Comparison of ENCODE assay signal across 8 mouse cellular contexts in genomic region chr6:125330626-125331326, GRCm38 (mm10). TPM values are rescaled to one million over a fixed set of nuclear protein-coding genes. Genes with fewer than 3 reads are reported as not detected.
DNase-seq lines count a peak whose midpoint lies in the region; ATAC-seq lines count a peak whose summit lies in the region.

No protein-coding gene starts in this region.

- ATAC-seq in intestine, embryonic 14.5 days (replicated peaks; ENCODE audit: low FRiP score, low TSS enrichment, low read depth), result peak; percentile 91

- H3K9ac ChIP-seq in intestine, embryonic 14.5 days (ENCODE audit: low read length), result peak overlapping the region; percentile 64

- peak overlapping the region; percentile 33; the same call in 1 of the 2 replicates for H3K27ac ChIP-seq in intestine, embryonic 14.5 days (ENCODE audit: low read depth)

- H3K36me3 ChIP-seq in intestine, embryonic 14.5 days (ENCODE audit: control insufficient read depth, insufficient read depth, low read length), result no peaks in the 10 kb centered on the region
- H3K36me3 ChIP-seq in megakaryocyte, embryonic 14.5 days (replicated peaks; ENCODE audit: low read length), result no peaks in the 10 kb centered on the region

- H3K9me3 ChIP-seq in intestine, embryonic 14.5 days (ENCODE audit: control insufficient read depth, low read length), result no peaks in the 10 kb centered on the region
- no peaks in the 10 kb centered on the region for H3K9me3 ChIP-seq in megakaryocyte, embryonic 14.5 days

- H3K4me3 ChIP-seq in intestine, embryonic 14.5 days (ENCODE audit: low read depth, low read length), result peak overlapping the region; percentile 52
- peak overlapping the region; percentile 90 for H3K4me3 ChIP-seq in megakaryocyte, embryonic 14.5 days (replicated peaks)

- peak; percentile 96 for DNase-seq in adrenal gland, postnatal 10 days
- DNase-seq in embryo, embryonic 10 days (ENCODE audit: low spot score), result peak; percentile 89
- peak; percentile 89 for DNase-seq in gastrocnemius, postnatal 25 days
- peak; percentile 92 for DNase-seq in intestine, embryonic 14.5 days (ENCODE audit: low spot score)
- peak; percentile 66 to 68 for DNase-seq in left cerebral cortex, postnatal 14 days (ENCODE audit: low spot score in 2 of 2)
- DNase-seq in right cerebral cortex, postnatal 10 days (ENCODE audit: low spot score in 2 of 2), result peak; percentile 83 to 86
- DNase-seq in B cell, adult 2 months, result no peak

- H3K4me1 ChIP-seq in intestine, embryonic 14.5 days (replicated peaks; ENCODE audit: control insufficient read depth, insufficient read depth, low read length), result peaks cover 5% of the 10 kb centered on the region; the same call in 1 of the 2 replicates
- peaks cover 27% of the 10 kb centered on the region for H3K4me1 ChIP-seq in megakaryocyte, embryonic 14.5 days

- no peaks in the 10 kb centered on the region for H3K27me3 ChIP-seq in intestine, embryonic 14.5 days (replicated peaks; ENCODE audit: control insufficient read depth, insufficient read depth, low read length)
- H3K27me3 ChIP-seq in megakaryocyte, embryonic 14.5 days (replicated peaks), result peaks cover 53% of the 10 kb centered on the region

- intact Hi-C loops in left cerebral cortex, postnatal 14 days (cut with DNase I), result no loop called here

- 1% methylated on average over 39 of the region's 39 CpGs for WGBS in intestine, embryonic 14.5 days

- H3K4me2 ChIP-seq in intestine, embryonic 14.5 days (ENCODE audit: low read length), result peak overlapping the region; percentile 71

RNA-seq across cellular contexts. Expression of gene Scnn1a, which starts 10.3 kb away (rescaled TPM):
- 1 to 10 TPM in 1 of 2 experiments, under 1 TPM in 1; 0.84 to 1.2 TPM for total RNA-seq in adrenal gland, postnatal 10 days (2021)
- total RNA-seq in gastrocnemius, postnatal 25 days (2021), result under 1 TPM; 0.10 to 0.19 TPM
- polyA plus RNA-seq in intestine, embryonic 14.5 days (2014; fragmentation: Nextera tagmentation; extraction: Ambion mirVana), result 2.0 TPM in 2 replicates
- total RNA-seq in left cerebral cortex, postnatal 14 days (2021), result 1 to 10 TPM; 2.9 TPM
- polyA plus RNA-seq in megakaryocyte, embryonic 14.5 days (2012; ENCODE audit: insufficient read depth, low replicate concordance), result 0.39 TPM in 1 of 2 replicates, not detected in the other

RNA-seq across cellular contexts. Expression of gene Ltbr, which starts 17.1 kb away (rescaled TPM):
- total RNA-seq in adrenal gland, postnatal 10 days (2021), result 10 to 100 TPM; 64.5 to 70.3 TPM
- total RNA-seq in gastrocnemius, postnatal 25 days (2021), result 10 to 100 TPM; 21.2 to 21.7 TPM
- 67.4 and 67.8 TPM in 2 replicates for polyA plus RNA-seq in intestine, embryonic 14.5 days (2014; fragmentation: Nextera tagmentation; extraction: Ambion mirVana)
- total RNA-seq in left cerebral cortex, postnatal 14 days (2021), result 1 to 10 TPM; 8.8 to 9.3 TPM
- 41.9 and 48.8 TPM in 2 replicates for polyA plus RNA-seq in megakaryocyte, embryonic 14.5 days (2012; ENCODE audit: insufficient read depth, low replicate concordance)

RNA-seq across cellular contexts. Expression of gene Tnfrsf1a, which starts 18.4 kb away (rescaled TPM):
- 100 to 1,000 TPM; 168 to 190 TPM for total RNA-seq in adrenal gland, postnatal 10 days (2021)
- 10 to 100 TPM; 26.7 to 33.7 TPM for total RNA-seq in gastrocnemius, postnatal 25 days (2021)
- polyA plus RNA-seq in intestine, embryonic 14.5 days (2014; fragmentation: Nextera tagmentation; extraction: Ambion mirVana), result 60.6 and 63.3 TPM in 2 replicates
- 10 to 100 TPM; 11.5 to 12.3 TPM for total RNA-seq in left cerebral cortex, postnatal 14 days (2021)
- 10.1 and 63.6 TPM in 2 replicates for polyA plus RNA-seq in megakaryocyte, embryonic 14.5 days (2012; ENCODE audit: insufficient read depth, low replicate concordance)

RNA-seq across cellular contexts. Expression of gene Tuba3a, which starts 44.9 kb away (rescaled TPM):
- total RNA-seq in adrenal gland, postnatal 10 days (2021), result not detected
- total RNA-seq in gastrocnemius, postnatal 25 days (2021), result not detected
- 0.12 TPM in 1 of 2 replicates, not detected in the other for polyA plus RNA-seq in intestine, embryonic 14.5 days (2014; fragmentation: Nextera tagmentation; extraction: Ambion mirVana)
- total RNA-seq in left cerebral cortex, postnatal 14 days (2021), result not detected
- not detected in 2 replicates for polyA plus RNA-seq in megakaryocyte, embryonic 14.5 days (2012; ENCODE audit: insufficient read depth, low replicate concordance)

RNA-seq across cellular contexts. Expression of gene Plekhg6, which starts 49.8 kb away (rescaled TPM):
- total RNA-seq in adrenal gland, postnatal 10 days (2021), result under 1 TPM; 0.69 to 0.82 TPM
- total RNA-seq in gastrocnemius, postnatal 25 days (2021), result not detected
- 2.4 and 2.8 TPM in 2 replicates for polyA plus RNA-seq in intestine, embryonic 14.5 days (2014; fragmentation: Nextera tagmentation; extraction: Ambion mirVana)
- under 1 TPM; 0.13 to 0.30 TPM for total RNA-seq in left cerebral cortex, postnatal 14 days (2021)
- polyA plus RNA-seq in megakaryocyte, embryonic 14.5 days (2012; ENCODE audit: insufficient read depth, low replicate concordance), result 0.39 TPM in 1 of 2 replicates, not detected in the other

Comparison
In these comparisons a context has a peak if more than half of its experiments do, and no peak if none do; other contexts are left out.
1. DNase-seq: peak in adrenal gland, postnatal 10 days (single experiment), embryo, embryonic 10 days (single experiment), gastrocnemius, postnatal 25 days (single experiment), intestine, embryonic 14.5 days (single experiment), left cerebral cortex, postnatal 14 days (2 of 2) and right cerebral cortex, postnatal 10 days (2 of 2); none in B cell, adult 2 months (0 of 2).
2. RNA of gene Tnfrsf1a, which starts 18.4 kb away (total RNA-seq): 168 to 190 TPM in adrenal gland, postnatal 10 days; 26.7 to 33.7 TPM in gastrocnemius, postnatal 25 days and 11.5 to 12.3 TPM in left cerebral cortex, postnatal 14 days; every median in the first group is over 4 times any median in the second.